Mouse (Mus musculus) spleen, adult 18-20 months (tissue): ENCODE measurements around the gene Tex9.
"Not testable (repeated sequence)": the region's sequence is repeated elsewhere in the genome, so short reads cannot be mapped to it uniquely, and the experiment has no call there.

Source experiments
- DNase-seq, 2 experiments: peaks; one replicate each; pipeline ENCODE4 v3.0.0; 2022; ENCODE audit warnings: mixed read lengths in 2 of 2

Tex9 gene

GRCm38 (mm10) chr9:72477306-72477705, 14.7 kb downstream of the Tex9 start:
- DNase-seq = no peak

DNA sequence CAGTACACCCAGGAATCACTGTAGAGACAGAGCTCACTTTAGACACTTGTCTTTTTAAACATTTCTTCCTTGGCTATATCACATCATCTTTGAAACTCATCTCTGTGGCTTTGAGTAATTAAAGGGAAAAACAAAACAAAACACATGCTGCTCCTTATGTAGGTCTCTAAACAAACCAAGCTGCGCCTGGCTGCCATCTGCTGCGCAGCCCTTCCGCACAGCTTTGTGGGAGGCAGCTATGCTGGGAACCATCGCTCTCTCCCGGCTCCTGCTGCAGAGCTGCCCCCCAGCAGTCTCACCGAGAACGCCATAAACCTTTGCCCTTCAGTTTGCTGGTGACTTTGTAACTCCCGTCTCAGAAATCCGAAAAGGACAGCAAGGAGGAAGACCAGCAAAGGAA, 16.5 kb downstream of the Tex9 start:
- DNase-seq = no peak

GRCm38 (mm10) chr9:72469851-72470250, 22.2 kb downstream of the Tex9 start:
- DNase-seq = no peak

- peak in 1 of 2 experiments; percentile 31 for DNase-seq
Observed at GRCm38 (mm10) chr9:72468616-72469015, 23.4 kb downstream of the Tex9 start.

DNA sequence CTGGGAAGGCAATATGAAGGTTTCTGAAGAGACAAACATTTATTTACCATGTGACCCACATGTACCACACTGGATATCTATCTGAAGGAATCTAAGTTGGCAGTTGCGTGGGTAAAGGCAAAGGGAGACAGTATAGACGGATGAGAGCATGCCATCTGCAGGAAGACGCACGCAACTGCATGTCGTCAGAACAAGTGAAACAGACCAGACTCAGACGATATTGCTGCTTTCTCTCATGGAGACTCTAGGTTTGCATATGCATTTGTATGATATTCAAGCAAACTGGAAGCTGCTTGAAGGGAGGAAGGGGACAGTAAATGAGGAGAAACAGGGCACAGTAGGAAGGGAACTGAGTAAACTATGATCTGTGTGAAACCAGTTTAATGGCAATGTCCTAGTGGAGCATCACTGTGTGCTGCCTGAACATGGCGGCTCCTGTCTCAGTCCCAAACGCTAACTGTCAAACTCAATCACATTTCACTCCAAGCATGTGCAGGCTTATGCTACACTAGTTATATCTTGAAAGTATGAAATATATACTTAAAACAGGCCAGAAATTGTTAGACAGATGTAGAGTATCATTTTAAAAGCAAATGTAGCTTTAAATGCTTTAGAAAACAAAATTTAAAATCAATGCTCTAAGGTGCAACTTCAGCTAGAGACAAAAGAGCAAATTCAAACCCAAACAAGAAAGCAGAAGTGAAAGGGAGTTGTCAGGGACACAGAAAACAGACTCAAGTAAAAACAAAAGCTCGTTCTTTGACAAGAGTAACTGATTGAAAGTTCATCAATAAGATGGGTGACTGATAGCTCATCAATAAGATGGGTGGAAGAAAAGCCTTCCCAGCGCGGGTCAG, 24.2 kb downstream of the Tex9 start:
- peak in 1 of 2 experiments; percentile 41 for DNase-seq

- peak in 1 of 2 experiments; percentile 27 for DNase-seq
Observed at GRCm38 (mm10) chr9:72465754-72466181, 26.2 kb downstream of the Tex9 start.

DNA sequence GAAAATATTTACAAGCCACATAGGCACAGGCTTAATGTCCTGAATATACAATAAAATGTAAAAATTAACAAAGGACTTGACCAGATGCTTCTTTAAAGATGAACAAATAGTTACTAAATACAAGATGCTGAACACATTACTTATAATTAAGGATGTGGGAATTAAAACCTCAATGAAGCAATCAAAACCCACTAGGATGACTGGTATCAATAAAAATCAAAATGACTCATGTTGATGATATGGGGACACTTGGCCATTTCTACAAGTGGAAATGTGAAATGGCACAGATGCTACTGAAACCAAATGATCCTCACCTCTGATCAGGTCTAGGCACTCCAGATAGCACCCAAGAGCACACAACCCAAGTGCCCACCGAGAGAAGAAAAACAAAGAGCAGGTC, 27.2 kb downstream of the Tex9 start:
- no peak for DNase-seq

DNA sequence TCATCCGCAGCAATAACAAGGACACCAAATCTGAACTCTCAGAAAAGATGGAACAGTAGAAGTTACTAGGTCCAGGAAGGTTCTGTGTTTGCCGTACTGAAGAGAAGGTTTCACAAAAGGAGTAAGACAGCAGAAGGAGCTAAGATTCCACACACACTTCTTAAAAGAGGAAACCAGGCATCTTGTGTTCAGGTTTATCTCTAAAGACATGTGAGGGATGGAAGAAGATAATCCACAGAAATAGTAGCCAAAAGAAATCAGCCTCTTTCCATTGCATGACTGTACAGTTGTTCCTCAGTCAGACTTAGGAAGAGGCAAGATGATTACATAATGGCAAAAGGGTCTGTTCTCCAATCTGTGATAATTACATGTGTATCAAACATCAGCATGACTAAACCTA, 29.6 kb downstream of the Tex9 start:
- DNase-seq = no peak

DNA sequence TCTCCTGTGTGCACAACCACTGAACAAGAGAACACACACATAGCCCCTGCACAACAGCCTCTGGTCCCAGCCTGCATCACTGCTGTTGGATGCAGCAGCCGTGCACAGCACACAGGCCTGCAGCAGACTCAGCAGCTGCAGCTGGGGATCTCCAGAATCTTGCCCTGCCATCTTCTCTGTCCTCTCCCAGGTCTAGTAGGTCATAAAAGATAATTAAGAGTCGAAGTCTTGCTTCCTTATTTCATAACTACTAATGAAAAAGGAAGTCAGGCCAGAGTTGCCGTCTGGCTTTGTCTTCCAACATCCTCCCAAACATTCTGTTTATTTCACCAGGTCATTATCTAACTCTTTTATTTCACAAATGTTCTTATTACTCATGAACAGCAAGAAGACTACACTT, 31.2 kb downstream of the Tex9 start:
- no peak for DNase-seq

DNA sequence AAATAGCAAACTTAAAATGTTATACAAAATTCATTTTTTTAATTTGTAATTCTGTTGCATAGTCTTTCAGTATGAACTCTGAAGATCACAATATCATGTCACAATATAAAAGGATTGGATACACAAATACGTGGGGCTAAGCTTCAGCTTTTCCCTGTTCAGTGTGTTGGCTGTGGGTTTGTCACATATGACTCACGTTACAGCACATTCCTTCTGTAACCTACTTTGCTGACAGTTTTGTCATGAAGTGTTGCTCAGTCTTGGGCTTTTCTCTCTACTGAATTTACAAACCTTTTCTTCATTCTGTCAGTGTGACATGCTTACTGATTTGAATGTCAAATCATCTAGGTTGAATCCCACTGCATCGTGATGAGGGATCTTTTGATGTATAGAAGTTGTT, 32.3 kb downstream of the Tex9 start:
- DNase-seq = no peak

- peak; percentile 58 to 76 for DNase-seq
Observed at GRCm38 (mm10) chr9:72458233-72458632, 33.8 kb downstream of the Tex9 start.

- no peak for DNase-seq
Observed at GRCm38 (mm10) chr9:72456374-72456773, 35.6 kb downstream of the Tex9 start.

DNA sequence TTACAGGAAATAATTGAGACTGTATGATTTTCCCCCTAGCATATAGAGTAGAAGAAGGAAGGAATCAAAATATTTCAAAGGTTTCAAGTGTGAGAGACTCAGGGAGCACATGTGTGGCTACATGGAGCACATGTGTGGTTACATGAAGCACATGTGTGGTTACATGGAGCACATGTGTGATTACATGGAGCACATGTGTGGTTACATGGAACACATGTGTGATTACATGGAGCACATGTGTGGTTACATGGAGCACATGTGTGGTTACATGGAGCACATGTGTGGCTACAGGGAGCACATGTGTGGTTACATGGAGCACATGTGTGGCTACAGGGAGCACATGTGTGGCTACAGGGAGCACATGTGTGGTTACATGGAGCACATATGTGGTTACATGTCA, 37.7 kb downstream of the Tex9 start:
- not testable (repeated sequence) for DNase-seq

- no peak for DNase-seq
Observed at GRCm38 (mm10) chr9:72451111-72451510, 40.9 kb downstream of the Tex9 start.

DNA sequence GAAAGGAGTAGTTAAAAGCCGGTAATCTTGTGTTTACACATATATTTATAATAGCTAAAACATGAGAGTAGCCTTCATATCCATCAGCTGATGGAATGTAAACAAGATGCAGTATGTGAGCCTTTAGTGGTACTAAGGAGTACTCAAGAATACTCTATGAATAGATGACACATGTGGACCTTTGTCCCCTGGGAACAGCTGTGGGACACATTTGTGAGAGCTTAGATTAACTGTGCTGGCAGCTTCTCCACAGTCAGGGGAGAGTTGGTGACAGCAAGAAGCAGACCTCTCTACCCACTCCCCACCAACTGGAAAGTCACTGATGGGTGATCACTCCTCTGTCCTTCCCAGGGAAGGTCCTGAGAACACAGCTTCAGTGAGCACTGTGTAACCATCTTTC, 41.6 kb downstream of the Tex9 start:
- DNase-seq = no peak

DNA sequence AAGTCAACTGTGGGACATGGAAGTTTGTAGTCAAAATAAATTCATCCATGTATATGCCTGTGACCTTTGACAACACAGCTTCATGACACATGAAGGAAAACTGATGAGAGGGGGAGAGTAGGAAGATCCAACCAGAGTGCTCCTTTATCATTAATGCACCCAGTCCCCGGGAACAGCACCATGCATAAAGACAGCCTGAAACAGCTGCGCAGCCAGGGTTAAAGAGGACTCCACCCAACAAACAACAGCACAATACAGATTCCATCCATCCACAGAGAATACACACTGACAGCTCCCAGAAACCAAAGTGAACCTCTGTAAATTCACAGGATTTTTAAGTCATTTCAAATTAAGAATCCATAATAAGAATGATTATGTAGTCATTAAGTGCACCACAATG, 42.2 kb downstream of the Tex9 start:
- no peak for DNase-seq

- peak in 1 of 2 experiments; percentile 28 for DNase-seq
Observed at GRCm38 (mm10) chr9:72449367-72449766, 42.6 kb downstream of the Tex9 start.

GRCm38 (mm10) chr9:72448026-72448425, 44.0 kb downstream of the Tex9 start:
- DNase-seq = peak; percentile 31 to 78

DNA sequence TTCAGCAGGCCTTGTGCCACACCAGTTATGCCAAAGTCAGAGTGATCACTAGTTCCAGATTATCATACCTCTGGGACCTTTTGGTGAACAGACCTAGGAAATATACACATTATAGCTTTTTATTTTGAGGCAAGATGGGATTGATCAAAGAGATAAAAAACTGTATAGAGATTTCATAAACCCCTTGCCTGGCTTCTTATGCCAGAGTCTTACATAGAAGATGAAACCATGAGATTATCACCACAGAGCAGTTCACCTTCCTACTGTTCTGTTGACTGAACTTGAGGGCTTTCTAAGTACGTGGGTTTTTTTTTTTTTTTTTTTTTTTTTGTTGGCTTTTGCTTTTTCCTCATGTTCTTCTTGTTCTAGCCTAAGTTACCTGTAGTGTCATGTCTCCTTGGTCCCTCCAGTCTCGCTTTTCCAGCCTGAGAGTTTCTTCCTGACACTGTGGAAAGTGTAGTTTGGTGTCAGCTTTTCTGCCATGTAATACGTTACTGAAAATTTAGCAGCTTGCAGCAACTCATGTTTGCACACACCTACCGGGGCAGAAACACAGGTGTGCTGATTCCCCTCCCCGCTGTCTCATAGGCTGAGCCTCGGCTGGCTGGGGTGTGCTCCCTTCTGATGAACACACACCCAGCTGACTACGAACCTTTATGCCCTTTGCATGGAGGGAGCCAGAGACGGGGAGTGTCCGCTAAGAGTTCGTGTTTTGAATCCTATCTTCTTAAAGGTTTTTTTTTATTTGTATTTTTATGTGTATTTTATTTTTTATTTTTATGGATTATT, 49.9 kb downstream of the Tex9 start:
- DNase-seq = no peak

DNA sequence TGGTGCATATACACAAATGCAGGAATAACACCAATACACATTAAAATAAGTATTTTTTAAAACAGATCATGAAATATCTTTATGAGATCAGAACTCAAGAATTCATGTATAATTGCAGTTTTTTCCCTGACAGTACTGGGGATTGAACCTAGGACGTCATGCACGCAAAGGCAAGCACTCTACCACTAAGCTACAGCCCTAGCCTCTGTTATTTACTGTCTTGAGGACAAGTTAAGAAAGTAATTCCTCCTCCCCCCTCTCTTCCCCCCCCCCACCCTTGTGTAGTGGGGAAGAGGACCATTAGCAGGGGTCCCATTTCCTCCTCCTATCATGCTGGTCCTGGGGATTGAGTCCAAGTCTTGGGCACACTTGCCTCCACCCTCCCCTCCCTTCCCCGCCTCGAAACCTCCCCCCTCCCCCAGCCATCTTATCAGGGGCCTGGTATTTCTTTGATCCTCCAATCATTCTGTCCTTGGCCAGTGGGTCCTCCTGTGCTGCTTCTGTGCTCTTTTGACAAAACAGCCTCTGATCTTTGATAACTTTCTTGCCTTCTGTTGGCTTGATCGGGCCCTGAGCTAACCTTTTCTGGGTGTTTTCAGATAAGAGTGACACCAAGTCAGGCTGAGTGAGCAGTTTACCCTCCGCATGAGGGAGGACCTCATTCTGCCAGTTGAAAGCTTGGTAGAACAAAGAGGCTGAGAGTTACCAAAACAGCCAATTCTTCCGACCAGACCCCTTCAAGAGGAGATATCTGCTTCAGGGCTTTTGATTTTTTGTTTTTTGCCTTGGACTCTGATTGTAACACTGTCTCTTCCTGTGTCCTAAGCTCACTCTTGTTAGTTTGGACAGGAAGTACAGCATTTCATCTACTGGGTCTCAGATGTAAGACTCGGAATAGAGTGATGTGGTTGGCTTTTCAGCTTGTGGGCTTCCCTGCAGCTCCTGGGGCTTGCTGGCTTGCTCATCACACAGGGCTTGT, 50.8 kb downstream of the Tex9 start:
- no peak for DNase-seq

DNA sequence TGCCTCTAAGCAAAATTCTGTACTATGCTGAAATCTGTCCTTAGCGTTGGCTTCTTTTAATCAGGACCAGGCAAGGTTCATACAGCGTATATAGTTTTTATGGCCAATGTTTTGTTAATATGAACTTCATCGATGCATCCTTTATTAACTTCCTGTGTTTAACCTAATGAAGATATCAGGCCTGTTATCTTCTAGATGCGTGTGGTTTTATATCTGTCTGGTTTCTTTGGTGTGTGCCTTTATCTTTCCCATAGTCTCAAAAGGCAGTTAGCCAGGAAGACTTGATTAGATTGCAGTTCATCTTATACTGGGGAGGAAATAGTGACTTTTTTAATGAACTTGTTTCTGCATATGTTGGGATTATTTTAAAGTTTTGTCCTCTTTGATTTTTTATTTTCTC, 51.7 kb downstream of the Tex9 start:
- DNase-seq = no peak

DNA sequence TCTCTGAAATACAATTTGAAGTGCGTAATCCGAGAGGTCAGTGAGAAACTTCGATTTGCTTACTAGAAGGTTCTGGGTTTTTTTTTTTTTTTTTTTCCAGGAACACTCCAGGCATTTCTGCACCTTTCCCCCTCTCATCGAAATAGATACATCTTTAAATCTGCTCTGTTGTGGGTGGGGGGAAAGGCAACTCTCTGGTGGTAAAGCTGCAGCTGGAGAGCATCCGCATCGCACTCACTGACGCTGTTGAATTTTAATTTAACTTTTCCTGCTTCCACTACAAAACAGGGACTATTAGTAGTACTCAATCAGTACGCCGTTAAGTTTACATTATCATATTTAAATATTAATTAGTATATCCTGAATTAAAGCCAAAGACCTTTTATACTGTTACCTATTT, 53.3 kb downstream of the Tex9 start:
- DNase-seq = no peak
